Mouse (Mus musculus): ENCODE results near the gene Klhl5.

Klhl5 gene

GRCm38 (mm10) chr5:65149706-65150105, 42.4 kb downstream of the Klhl5 start:
- no peak for DNase-seq (ENCODE audit: low spot score in 2 of 2)

- no peak for DNase-seq (ENCODE audit: low spot score in 2 of 2)
These were observed 43.1 kb downstream of the Klhl5 start for GRCm38 (mm10) chr5:65150376-65150955.

- DNase-seq (ENCODE audit: low spot score in 2 of 2) = no peak
These were observed 43.9 kb downstream of the Klhl5 start for GRCm38 (mm10) chr5:65151276-65151675.

GRCm38 (mm10) chr5:65151767-65152166, 44.4 kb downstream of the Klhl5 start:
- DNase-seq (ENCODE audit: low spot score in 2 of 2) = no peak

- no peak for DNase-seq (ENCODE audit: low spot score in 2 of 2)
These were observed 46.9 kb downstream of the Klhl5 start for GRCm38 (mm10) chr5:65154287-65154686.

GRCm38 (mm10) chr5:65156853-65157252, 49.5 kb downstream of the Klhl5 start:
- no peak for DNase-seq (ENCODE audit: low spot score in 2 of 2)

- no peak for DNase-seq (ENCODE audit: low spot score in 2 of 2)
These were observed 50.4 kb downstream of the Klhl5 start for GRCm38 (mm10) chr5:65157412-65158381.

GRCm38 (mm10) chr5:65158696-65159305, 51.5 kb downstream of the Klhl5 start:
- no peak for DNase-seq (ENCODE audit: low spot score in 2 of 2)

- DNase-seq (ENCODE audit: low spot score in 2 of 2) = no peak
These were observed 55.7 kb downstream of the Klhl5 start for GRCm38 (mm10) chr5:65163001-65163400.

- no peak for DNase-seq (ENCODE audit: low spot score in 2 of 2)
These were observed 56.3 kb downstream of the Klhl5 start for GRCm38 (mm10) chr5:65163489-65164092.

- DNase-seq (ENCODE audit: low spot score in 2 of 2) = peak in 1 of 2 experiments; percentile 15
These were observed 62.9 kb downstream of the Klhl5 start for GRCm38 (mm10) chr5:65170206-65170605.

- DNase-seq (ENCODE audit: low spot score in 2 of 2) = peak; percentile 80 to 87
These were observed 67.9 kb downstream of the Klhl5 start for GRCm38 (mm10) chr5:65175035-65175917.

GRCm38 (mm10) chr5:65175918-65176484, 68.7 kb downstream of the Klhl5 start:
- no peak for DNase-seq (ENCODE audit: low spot score in 2 of 2)

GRCm38 (mm10) chr5:65177026-65177514, 69.7 kb downstream of the Klhl5 start:
- DNase-seq (ENCODE audit: low spot score in 2 of 2) = no peak

GRCm38 (mm10) chr5:65178477-65178876, 71.1 kb downstream of the Klhl5 start:
- no peak for DNase-seq (ENCODE audit: low spot score in 2 of 2)

- no peak for DNase-seq (ENCODE audit: low spot score in 2 of 2)
These were observed 73.9 kb downstream of the Klhl5 start for GRCm38 (mm10) chr5:65181160-65181793.

- no peak for DNase-seq (ENCODE audit: low spot score in 2 of 2)
These were observed 74.4 kb downstream of the Klhl5 start for GRCm38 (mm10) chr5:65181794-65182169.

GRCm38 (mm10) chr5:65182268-65182667, 74.9 kb downstream of the Klhl5 start:
- DNase-seq (ENCODE audit: low spot score in 2 of 2) = no peak

- DNase-seq (ENCODE audit: low spot score in 2 of 2) = peak in 1 of 2 experiments; percentile 54
These were observed 84.3 kb downstream of the Klhl5 start for GRCm38 (mm10) chr5:65191601-65192000.

GRCm38 (mm10) chr5:65194441-65194840, 87.1 kb downstream of the Klhl5 start:
- DNase-seq (ENCODE audit: low spot score in 2 of 2) = peak; percentile 48 to 49

All from frontal cortex, postnatal 36 days (tissue).